Mouse (Mus musculus) hindbrain, embryonic 10.5 days (tissue): ENCODE results near the gene Plekhg1. TPM values are rescaled to one million over a fixed set of nuclear protein-coding genes. Genes with fewer than 3 reads are reported as not detected.

Source experiments
- DNase-seq: peaks from one replicate; pipeline ENCODE4 v3.0.0-alpha.2; 2017; ENCODE audit warnings: low spot score
- H3K27ac ChIP-seq: fragments of 300-500 bp; sonication (generic); 2 replicates; pipeline ENCODE4 v1.5.1; 2016; ENCODE audit warnings: mild to moderate bottlenecking, moderate library complexity
- H3K27me3 ChIP-seq: fragments of 300-500 bp; sonication (generic); 2 replicates; pipeline ENCODE4 v1.6.1; 2016; ENCODE audit warnings: mild to moderate bottlenecking; ENCODE audit not compliant: poor library complexity, insufficient read depth, severe bottlenecking
- H3K36me3 ChIP-seq: fragments of 300-500 bp; sonication (generic); 2 replicates; pipeline ENCODE4 v1.6.1; 2016; ENCODE audit warnings: mild to moderate bottlenecking, moderate library complexity
- H3K4me1 ChIP-seq: fragments of 300-500 bp; sonication (generic); replicated peaks from 2 replicates; pipeline ENCODE4 v1.6.1; 2016; ENCODE audit warnings: mild to moderate bottlenecking
- H3K4me3 ChIP-seq: fragments of 300-500 bp; sonication (generic); 2 replicates; pipeline ENCODE4 v1.5.1; 2016; ENCODE audit warnings: mild to moderate bottlenecking, moderate library complexity
- H3K9me3 ChIP-seq: fragments of 300-500 bp; sonication (generic); 2 replicates; pipeline ENCODE4 v1.6.1; 2016; ENCODE audit warnings: mild to moderate bottlenecking, moderate library complexity
- WGBS: fragments of 180-500 bp; shearing (Covaris S2); methylation state at CpG from one replicate; pipeline ENCODE4 v1.1.7; 2016; 5-methylcytosine and 5-hydroxymethylcytosine counted together
- polyA plus RNA-seq: library from polyadenylated mRNA; unstranded; fragments of >200 nt; fragmentation: Nextera tagmentation; extraction: Ambion mirVana; gene quantifications from 2 replicates; pipeline ENCODE4 v1.2.1, GENCODE M21; 2016

Plekhg1 gene
- polyA plus RNA-seq, 1 experiment from 2014 or later, result 10.9 TPM

GRCm38 (mm10) chr10:3844430-3844829, 104.3 kb downstream of the Plekhg1 start:
- Histone ChIP-seq H3K4me3 (no peak overlapping the region), H3K27me3 (no peaks in the 10 kb centered on the region), H3K36me3 (no peaks in the 10 kb centered on the region), H3K4me1 (no peaks in the 10 kb centered on the region), H3K27ac (no peak overlapping the region), H3K9me3 (no peaks in the 10 kb centered on the region)
- DNase-seq, result no peak
- 86% methylated on average over 5 of the region's 5 CpGs for WGBS

- Histone ChIP-seq H3K4me1 (peaks cover 7% of the 10 kb centered on the region), H3K36me3 (peaks cover 3% of the 10 kb centered on the region; the same call in 1 of the 2 replicates), H3K27me3 (no peaks in the 10 kb centered on the region), H3K9me3 (0 out of 2 replicates have a peak, but pooled peaks cover 6% of the 10 kb centered on the region), H3K27ac (no peak overlapping the region), H3K4me3 (no peak overlapping the region)
- no peak for DNase-seq
- WGBS, result 44% methylated on average over 2 of the region's 2 CpGs
These were observed 106.9 kb downstream of the Plekhg1 start for GRCm38 (mm10) chr10:3847021-3847420.

- WGBS, result 21% methylated on average over 2 of the region's 2 CpGs
- Histone ChIP-seq H3K27me3 (no peaks in the 10 kb centered on the region), H3K4me3 (no peak overlapping the region), H3K4me1 (peaks cover 14% of the 10 kb centered on the region), H3K27ac (peak overlapping the region; percentile 40), H3K36me3 (peaks cover 3% of the 10 kb centered on the region; the same call in 1 of the 2 replicates), H3K9me3 (0 out of 2 replicates have a peak, but pooled peaks cover 6% of the 10 kb centered on the region)
- no peak for DNase-seq
These were observed 111.3 kb downstream of the Plekhg1 start for GRCm38 (mm10) chr10:3851461-3851860.

- Histone ChIP-seq H3K36me3 (peaks cover 3% of the 10 kb centered on the region; the same call in 1 of the 2 replicates), H3K9me3 (0 out of 2 replicates have a peak, but pooled peaks cover 6% of the 10 kb centered on the region), H3K4me1 (peaks cover 22% of the 10 kb centered on the region), H3K27ac (peak overlapping the region; percentile 50; the same call in 1 of the 2 replicates), H3K27me3 (no peaks in the 10 kb centered on the region), H3K4me3 (no peak overlapping the region)
- no peak for DNase-seq
- 88% methylated on average over 3 of the region's 3 CpGs for WGBS
These were observed 112.6 kb downstream of the Plekhg1 start for GRCm38 (mm10) chr10:3852733-3853132.

- DNase-seq, result no peak
- 15% methylated on average over 5 of the region's 5 CpGs for WGBS
- Histone ChIP-seq H3K4me3 (no peak overlapping the region), H3K27me3 (no peaks in the 10 kb centered on the region), H3K9me3 (no peaks in the 10 kb centered on the region), H3K27ac (peak overlapping the region; percentile 78), H3K4me1 (peaks cover 50% of the 10 kb centered on the region), H3K36me3 (no peaks in the 10 kb centered on the region)
These were observed 117.7 kb downstream of the Plekhg1 start for GRCm38 (mm10) chr10:3857912-3858311.

GRCm38 (mm10) chr10:3858437-3858836, 118.3 kb downstream of the Plekhg1 start:
- no peaks in the 10 kb centered on the region for H3K36me3 ChIP-seq
- DNase-seq, result peak; percentile 45
- WGBS, result 27% methylated on average over 4 of the region's 4 CpGs
- no peaks in the 10 kb centered on the region for H3K27me3 ChIP-seq
- H3K4me3 ChIP-seq, result no peak overlapping the region
- H3K27ac ChIP-seq, result peak overlapping the region; percentile 78
- H3K9me3 ChIP-seq, result no peaks in the 10 kb centered on the region
- H3K4me1 ChIP-seq, result peaks cover 56% of the 10 kb centered on the region

GRCm38 (mm10) chr10:3858961-3859714, 119.0 kb downstream of the Plekhg1 start:
- 30% methylated on average over 11 of the region's 11 CpGs for WGBS
- no peak overlapping the region for H3K4me3 ChIP-seq
- H3K9me3 ChIP-seq, result no peaks in the 10 kb centered on the region
- no peaks in the 10 kb centered on the region for H3K36me3 ChIP-seq
- H3K4me1 ChIP-seq, result peaks cover 63% of the 10 kb centered on the region
- peak overlapping the region; percentile 78 for H3K27ac ChIP-seq
- H3K27me3 ChIP-seq, result no peaks in the 10 kb centered on the region
- no peak for DNase-seq

- Histone ChIP-seq H3K9me3 (no peaks in the 10 kb centered on the region), H3K27me3 (no peaks in the 10 kb centered on the region), H3K4me1 (peaks cover 55% of the 10 kb centered on the region), H3K36me3 (no peaks in the 10 kb centered on the region; the same call in 1 of the 2 replicates), H3K4me3 (peak overlapping the region; percentile 52), H3K27ac (peak overlapping the region; percentile 87)
- 9% methylated on average over 12 of the region's 12 CpGs for WGBS
- peak; percentile 50 for DNase-seq
These were observed 123.4 kb downstream of the Plekhg1 start for GRCm38 (mm10) chr10:3863411-3864195.

- Histone ChIP-seq H3K27me3 (no peaks in the 10 kb centered on the region), H3K27ac (peak overlapping the region; percentile 87), H3K36me3 (no peaks in the 10 kb centered on the region; the same call in 1 of the 2 replicates), H3K4me3 (peak overlapping the region; percentile 52), H3K9me3 (no peaks in the 10 kb centered on the region), H3K4me1 (peaks cover 50% of the 10 kb centered on the region)
- peak; percentile 20 for DNase-seq
- 24% methylated on average over 6 of the region's 6 CpGs for WGBS
These were observed 124.0 kb downstream of the Plekhg1 start for GRCm38 (mm10) chr10:3864196-3864540.

GRCm38 (mm10) chr10:3867298-3867697, 127.1 kb downstream of the Plekhg1 start:
- Histone ChIP-seq H3K36me3 (peaks cover 6% of the 10 kb centered on the region; the same call in 1 of the 2 replicates), H3K27me3 (no peaks in the 10 kb centered on the region), H3K4me3 (no peak overlapping the region), H3K4me1 (peaks cover 26% of the 10 kb centered on the region), H3K27ac (no peak overlapping the region), H3K9me3 (no peaks in the 10 kb centered on the region)
- DNase-seq, result no peak

- Histone ChIP-seq H3K27me3 (no peaks in the 10 kb centered on the region), H3K9me3 (no peaks in the 10 kb centered on the region), H3K36me3 (peaks cover 24% of the 10 kb centered on the region), H3K27ac (no peak overlapping the region), H3K4me3 (no peak overlapping the region), H3K4me1 (no peaks in the 10 kb centered on the region)
- DNase-seq, result no peak
- whole genome bisulfite sequencing, result 98% methylated on average over 5 of the region's 5 CpGs
These were observed 130.7 kb downstream of the Plekhg1 start for GRCm38 (mm10) chr10:3870828-3871227.

- Histone ChIP-seq H3K36me3 (peaks cover 24% of the 10 kb centered on the region), H3K27ac (no peak overlapping the region), H3K4me3 (no peak overlapping the region), H3K9me3 (no peaks in the 10 kb centered on the region), H3K27me3 (no peaks in the 10 kb centered on the region), H3K4me1 (no peaks in the 10 kb centered on the region)
- 96% methylated on average over 6 of the region's 6 CpGs for WGBS
- DNase-seq, result no peak
These were observed 133.3 kb downstream of the Plekhg1 start for GRCm38 (mm10) chr10:3873467-3873866.
